Mouse (Mus musculus) central nervous system, embryonic 11.5 days (tissue): ENCODE measurements around the gene Sigmar1. TPM values are rescaled to one million over a fixed set of nuclear protein-coding genes. Genes with fewer than 3 reads are reported as not detected.

Experiments used
- polyA plus RNA-seq: library from polyadenylated mRNA; depleted of rRNA; stranded (reverse); fragments of >200 nt; gene quantifications from 2 replicates; pipeline ENCODE4 v1.2.3, GENCODE M21; 2012; rRNA removed

Gene Sigmar1
- 51.4 and 59.4 TPM in 2 replicates for polyA plus RNA-seq

GRCm38 (mm10) chr4:41755338-41756305, at the start of gene Sigmar1:
Gene Sigmar1, minus strand, starts transcription at chr4:41756157.

GRCm38 (mm10) chr4:41774002-41774401, 18.0 kb upstream of the Sigmar1 start, which contains the start of gene Ccl27a:
Gene Ccl27a, minus strand, starts transcription at chr4:41774247.

GRCm38 (mm10) chr4:41754797-41755337, 1.1 kb downstream of the Sigmar1 start, which contains the start of gene Galt:
Gene Galt, plus strand, starts transcription at chr4:41755228.

GRCm38 (mm10) chr4:41731052-41731765, 24.7 kb downstream of the Sigmar1 start, which contains the start of gene Arid3c:
Gene Arid3c, minus strand, starts transcription at chr4:41731142.

GRCm38 (mm10) chr4:41722918-41723351, 33.0 kb downstream of the Sigmar1 start, which contains the start of gene Dctn3:
Gene Dctn3, minus strand, starts transcription at chr4:41723170.

GRCm38 (mm10) chr4:41713197-41714067, 42.5 kb downstream of the Sigmar1 start, which contains the start of gene Rpp25l:
Gene Rpp25l, minus strand, starts transcription at chr4:41713534.

GRCm38 (mm10) chr4:41699783-41700182, 56.2 kb downstream of the Sigmar1 start, which contains the start of gene Il11ra1:
Gene Il11ra1, plus strand, starts transcription at chr4:41699989.

GRCm38 (mm10) chr4:41696930-41697841, 58.8 kb downstream of the Sigmar1 start, which contains the start of gene Cntfr:
Gene Cntfr, minus strand, starts transcription at chr4:41697089.

Other genes starting within 250 kb of the Sigmar1 start
- 3.3 and 3.7 TPM in 2 replicates for gene 1110017D15Rik, start 238.8 kb downstream of the Sigmar1 start, polyA plus RNA-seq
- 34.1 and 43.0 TPM in 2 replicates for gene Fam219a, start 186.6 kb downstream of the Sigmar1 start, polyA plus RNA-seq
- gene Dnaic1, start 186.4 kb downstream of the Sigmar1 start, polyA plus RNA-seq = 1.7 and 3.9 TPM in 2 replicates
- 32.8 and 37.7 TPM in 2 replicates for gene Enho, start 115.8 kb downstream of the Sigmar1 start, polyA plus RNA-seq
- 69.6 and 76.5 TPM in 2 replicates for gene Cntfr, start 59.1 kb downstream of the Sigmar1 start, polyA plus RNA-seq
- 74.6 and 76.8 TPM in 2 replicates for gene Il11ra1, start 56.2 kb downstream of the Sigmar1 start, polyA plus RNA-seq
- 58.6 and 86.2 TPM in 2 replicates for gene Rpp25l, start 42.6 kb downstream of the Sigmar1 start, polyA plus RNA-seq
- 90.0 and 138 TPM in 2 replicates for gene Dctn3, start 33.0 kb downstream of the Sigmar1 start, polyA plus RNA-seq
- gene Arid3c, start 25.0 kb downstream of the Sigmar1 start, polyA plus RNA-seq = 0.72 and 1.1 TPM in 2 replicates
- 28.8 and 41.3 TPM in 2 replicates for gene Galt, start 929 bp downstream of the Sigmar1 start, polyA plus RNA-seq
- gene Ccl27a, start 18.1 kb upstream of the Sigmar1 start, polyA plus RNA-seq = 106 and 167 TPM in 2 replicates
- gene Gm21541, start 147.5 kb upstream of the Sigmar1 start, polyA plus RNA-seq = not detected in 2 replicates
- 2.2 and 4.5 TPM in 2 replicates for gene Gm20878, start 185.4 kb upstream of the Sigmar1 start, polyA plus RNA-seq
- 0.34 TPM in 1 of 2 replicates, not detected in the other for gene Fam205a4, start 209.9 kb upstream of the Sigmar1 start, polyA plus RNA-seq